Mouse (Mus musculus) neutrophil, adult 59 days (primary cell): ENCODE data around the gene Amigo3. TPM values are rescaled to one million over a fixed set of nuclear protein-coding genes. Genes with fewer than 3 reads are reported as not detected.

Source experiments
- total RNA-seq, 2 experiments: library from RNA; stranded (reverse); gene quantifications; 1 replicate in 1 of 2; 2 replicates in 1 of 2; pipeline ENCODE4 v1.2.4; 2023

Gene Amigo3
- 1 to 10 TPM; 3.6 to 4.7 TPM for total RNA-seq

DNA sequence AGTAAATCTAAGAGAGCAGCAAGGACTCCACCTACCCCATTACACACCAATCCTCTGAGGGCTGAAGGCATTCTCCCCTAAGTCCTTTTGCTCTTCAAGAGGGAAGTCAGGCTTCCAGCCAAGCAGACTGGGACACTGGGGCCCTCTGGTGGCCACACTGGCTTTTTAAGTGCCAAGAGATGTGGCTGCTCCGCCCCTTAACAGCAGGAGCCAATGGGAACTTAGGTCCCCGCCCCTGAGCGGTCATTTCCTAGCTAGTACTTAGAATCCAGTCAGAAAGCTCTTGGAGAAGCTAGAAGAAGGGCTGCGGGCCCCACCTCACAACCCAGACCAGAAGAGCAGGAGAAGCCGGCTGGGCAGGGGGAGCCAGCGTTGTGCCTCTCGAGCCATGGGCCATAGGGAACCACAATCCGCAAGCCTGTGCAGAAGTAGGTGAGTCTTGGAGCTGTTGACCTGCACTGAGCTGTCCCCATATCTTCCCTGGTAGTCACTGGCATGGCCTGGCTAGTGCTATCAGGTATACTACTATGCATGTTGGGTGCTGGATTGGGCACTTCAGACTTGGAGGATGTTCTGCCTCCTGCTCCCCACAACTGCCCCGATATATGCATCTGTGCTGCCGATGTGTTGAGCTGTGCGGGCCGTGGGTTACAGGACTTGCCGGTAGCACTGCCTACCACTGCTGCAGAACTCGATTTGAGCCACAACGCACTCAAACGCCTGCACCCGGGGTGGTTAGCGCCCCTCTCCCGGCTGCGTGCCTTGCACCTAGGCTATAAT lies at the start of gene Amigo3:
Amigo3 (plus strand) TSS at position 275 of the 780 bp plus-strand sequence.

DNA sequence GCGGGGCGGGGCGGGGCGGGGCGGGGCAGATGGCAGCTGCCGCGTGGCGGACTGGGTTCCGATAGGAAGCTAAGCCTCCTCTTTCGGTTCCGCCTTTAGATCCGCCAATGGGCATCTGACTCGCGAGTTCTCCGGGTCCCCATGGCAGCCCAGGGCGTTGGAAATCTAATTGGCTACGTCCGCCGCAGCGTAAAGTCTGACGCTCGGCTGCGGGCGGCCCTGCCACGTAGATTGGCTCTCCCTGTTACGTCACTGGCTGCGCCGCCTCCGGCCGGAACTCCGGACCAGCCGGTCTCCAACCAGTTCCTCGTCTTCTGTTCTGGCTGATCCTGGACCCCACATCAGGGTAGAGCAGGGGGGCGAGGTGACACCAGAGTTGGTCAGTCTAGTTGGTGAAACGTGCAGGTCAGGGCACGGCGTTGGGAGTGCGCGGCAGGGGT lies 3.9 kb upstream of the Amigo3 start, which contains the start of gene Gmppb:
Gmppb (plus strand) TSS at position 227 of the 440 bp plus-strand sequence.

GRCm38 (mm10) chr9:108080168-108080567 lies 27.2 kb downstream of the Amigo3 start, which contains the start of gene Mst1:
Gene Mst1 (plus strand): TSS chr9:108080436.

GRCm38 (mm10) chr9:108082988-108083431 lies 30.1 kb downstream of the Amigo3 start, which contains the start of gene Rnf123:
Gene Rnf123 (minus strand): TSS chr9:108083346.

GRCm38 (mm10) chr9:108094184-108094941 lies 41.4 kb downstream of the Amigo3 start, which contains the start of gene Apeh:
Gene Apeh (minus strand): TSS chr9:108094606.

Other genes starting within 250 kb of the Amigo3 start
- gene Rbm6, start 179.9 kb upstream of the Amigo3 start, total RNA-seq = 10 to 100 TPM; 57.7 to 60.7 TPM
- 10 to 100 TPM in 1 of 2 experiments, 1 to 10 TPM in 1; 9.4 to 11.4 TPM for gene Mon1a, start 165.0 kb upstream of the Amigo3 start, total RNA-seq
- 1 to 10 TPM; 1.1 to 3.0 TPM for gene Mst1r, start 146.3 kb upstream of the Amigo3 start, total RNA-seq
- gene Actl11, start 124.7 kb upstream of the Amigo3 start, total RNA-seq = not detected
- not detected for gene Camkv, start 117.5 kb upstream of the Amigo3 start, total RNA-seq
- gene Traip, start 103.0 kb upstream of the Amigo3 start, total RNA-seq = 10 to 100 TPM; 13.2 to 15.8 TPM
- gene Uba7, start 77.7 kb upstream of the Amigo3 start, total RNA-seq = 10 to 100 TPM; 69.2 to 70.8 TPM
- not detected for gene Gm20661, start 70.1 kb upstream of the Amigo3 start, total RNA-seq
- gene Inka1, start 67.3 kb upstream of the Amigo3 start, total RNA-seq = 1 to 10 TPM; 1.9 to 3.2 TPM
- gene Cdhr4, start 60.7 kb upstream of the Amigo3 start, total RNA-seq = under 1 TPM in 1 of 2 experiments, not detected in 1; 0.42 TPM
- gene Gm20662, start 56.8 kb upstream of the Amigo3 start, total RNA-seq = not detected
- 100 to 1,000 TPM; 111 to 126 TPM for gene Ip6k1, start 50.7 kb upstream of the Amigo3 start, total RNA-seq
- 10 to 100 TPM; 20.3 to 21.2 TPM for gene Gmppb, start 3.9 kb upstream of the Amigo3 start, total RNA-seq
- gene Mst1, start 27.3 kb downstream of the Amigo3 start, total RNA-seq = under 1 TPM in 1 of 2 experiments, not detected in 1; 0.20 TPM
- gene Rnf123, start 30.2 kb downstream of the Amigo3 start, total RNA-seq = 10 to 100 TPM; 61.5 to 70.0 TPM
- gene Apeh, start 41.4 kb downstream of the Amigo3 start, total RNA-seq = 10 to 100 TPM; 43.3 to 53.5 TPM
- gene Bsn, start 137.2 kb downstream of the Amigo3 start, total RNA-seq = under 1 TPM; 0.68 to 0.82 TPM
- gene Dag1, start 210.8 kb downstream of the Amigo3 start, total RNA-seq = 1 to 10 TPM; 5.1 to 7.2 TPM
- gene Nicn1, start 237.3 kb downstream of the Amigo3 start, total RNA-seq = 1 to 10 TPM; 1.0 to 1.2 TPM
- gene Amt, start 243.7 kb downstream of the Amigo3 start, total RNA-seq = not detected